Mouse (Mus musculus) lung, adult 2 months (tissue): ENCODE data around the gene Cox8b.

Source experiments
- CTCF ChIP-seq: fragments of 200-500 bp; IDR thresholded peaks from 2 replicates; pipeline ENCODE4 v1.5.1; 2011; ENCODE audit warnings: mild to moderate bottlenecking, low read length, control low read depth; ENCODE audit not compliant: insufficient read depth
- POLR2A ChIP-seq: fragments of 200-500 bp; IDR thresholded peaks from 2 replicates; pipeline ENCODE4 v1.6.1; 2011; ENCODE audit warnings: low read depth, mild to moderate bottlenecking, control low read depth, low read length, borderline replicate concordance; ENCODE audit errors: extremely low read depth

GRCm38 (mm10) chr7:140877364-140877763 is 22.9 kb downstream of the Cox8b start:
- TF ChIP-seq CTCF: no peak
- no peak for TF ChIP-seq POLR2A
